Mouse (Mus musculus): ENCODE measurements around the gene Cdh12. TPM values are rescaled to one million over a fixed set of nuclear protein-coding genes. Genes with fewer than 3 reads are reported as not detected.

Gene Cdh12
- total RNA-seq, 2 experiments from 2014 or later = 41.7 to 50.3 TPM

- intact Hi-C loops (cut with DNase I) = no loop called here
- DNase-seq (ENCODE audit: low spot score in 2 of 2) = no peak
Observed at GRCm38 (mm10) chr15:21566314-21567051, 1117.4 kb downstream of the Cdh12 start.

- intact Hi-C loops (cut with DNase I) = no loop called here
- DNase-seq (ENCODE audit: low spot score in 2 of 2) = no peak
Observed at GRCm38 (mm10) chr15:21604510-21604909, 1155.4 kb downstream of the Cdh12 start.

Small RNAs within 50 kb of the gene (microRNA-seq; reads per million reads assigned to microRNA genes)
- 0 reads per million in 2 experiments for gene Gm27397

Other genes starting within 250 kb of the Cdh12 start
- gene Acot10, start 217.5 kb downstream of the Cdh12 start, total RNA-seq (2021) = not detected